Mouse (Mus musculus): ENCODE data around the gene Myo9b.

DNA sequence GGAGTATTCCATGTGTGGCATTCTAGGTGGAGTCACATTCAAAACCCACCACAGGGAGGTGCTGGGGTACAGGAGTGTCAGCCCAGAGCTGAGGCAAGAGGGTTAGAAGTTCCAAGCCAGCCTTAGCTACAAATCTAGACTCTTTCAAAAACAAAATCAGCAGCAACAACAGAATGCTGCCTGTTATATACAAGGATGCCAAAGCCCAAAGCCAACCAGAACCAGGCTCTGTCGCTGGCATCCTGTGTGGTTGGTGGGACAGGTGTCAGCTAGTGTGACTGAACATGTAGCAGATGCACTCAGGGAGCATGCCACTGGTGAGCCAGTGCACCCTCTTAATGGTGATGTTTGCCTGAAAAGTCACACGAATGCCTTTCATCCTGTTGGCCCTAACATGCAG is 128.3 kb downstream of the Myo9b start:
- TF ChIP-seq CTCF (IDR thresholded peaks at IDR 0.05): no peak
- TF ChIP-seq EP300 (IDR thresholded peaks at IDR 0.05): no peak

Data from lung, postnatal 0 days (tissue).